Mouse (Mus musculus): ENCODE results near the gene Pds5a. TPM values are rescaled to one million over a fixed set of nuclear protein-coding genes. Genes with fewer than 3 reads are reported as not detected.

The Pds5a gene
- polyA plus RNA-seq, 1 experiment from 2014 or later, result 59.8 TPM

DNA sequence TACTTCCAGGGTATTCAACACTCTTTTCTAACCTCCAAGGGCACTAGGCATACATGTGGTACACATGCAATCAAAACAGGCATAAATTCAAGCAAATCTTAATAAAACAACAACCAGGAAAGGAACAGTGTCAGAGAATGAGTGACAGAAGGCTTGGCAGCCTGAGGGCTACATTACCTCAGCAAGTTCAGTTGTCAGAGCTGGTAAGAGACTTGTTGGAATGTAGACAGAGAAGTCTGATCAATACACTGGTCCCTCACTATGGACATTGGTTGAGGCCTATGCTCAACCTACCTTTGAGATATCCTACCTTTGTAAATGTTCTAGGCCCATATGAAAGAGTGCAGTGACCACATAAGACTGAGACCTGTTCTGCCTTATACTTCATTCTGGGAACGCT is 91.3 kb downstream of the Pds5a start:
- Histone ChIP-seq H3K36me3 (peaks cover 17% of the 10 kb centered on the region; the same call in 1 of the 2 replicates), H3K4me3 (no peak overlapping the region), H3K9me3 (no peaks in the 10 kb centered on the region), H3K27me3 (no peaks in the 10 kb centered on the region), H3K27ac (replicated peaks) (no peak overlapping the region), H3K9ac (replicated peaks) (no peak overlapping the region), H3K4me1 (no peaks in the 10 kb centered on the region), H3K4me2 (replicated peaks) (no peak overlapping the region)
- no peak for ATAC-seq (replicated peaks)
- 97% methylated on average over 1 of the region's 1 CpGs for WGBS

DNA sequence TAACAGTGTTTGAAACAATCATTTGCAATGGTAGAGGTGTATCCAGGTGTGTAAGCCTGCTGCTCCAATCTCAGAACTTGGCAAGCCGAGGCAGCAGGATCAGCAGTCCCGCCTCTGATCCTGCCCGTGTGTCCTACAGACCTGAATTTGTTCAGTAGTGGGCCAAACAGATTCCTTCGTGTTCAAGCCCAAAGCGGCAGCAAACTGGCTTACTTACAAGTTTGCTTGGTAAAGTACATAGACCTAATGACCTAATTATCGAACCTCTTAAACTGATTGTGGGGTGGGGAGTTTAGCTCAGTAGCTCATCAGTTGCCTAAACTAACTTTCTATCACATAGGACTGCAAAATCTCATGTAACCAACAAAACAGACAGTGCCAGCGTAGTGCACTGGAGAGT is 98.4 kb downstream of the Pds5a start:
- Histone ChIP-seq H3K27me3 (no peaks in the 10 kb centered on the region), H3K9me3 (no peaks in the 10 kb centered on the region), H3K4me2 (replicated peaks) (no peak overlapping the region), H3K4me3 (no peak overlapping the region), H3K27ac (replicated peaks) (no peak overlapping the region), H3K9ac (replicated peaks) (no peak overlapping the region), H3K4me1 (no peaks in the 10 kb centered on the region), H3K36me3 (peaks cover 16% of the 10 kb centered on the region)
- no peak for ATAC-seq (replicated peaks)
- WGBS, result 91% methylated on average over 7 of the region's 7 CpGs

DNA sequence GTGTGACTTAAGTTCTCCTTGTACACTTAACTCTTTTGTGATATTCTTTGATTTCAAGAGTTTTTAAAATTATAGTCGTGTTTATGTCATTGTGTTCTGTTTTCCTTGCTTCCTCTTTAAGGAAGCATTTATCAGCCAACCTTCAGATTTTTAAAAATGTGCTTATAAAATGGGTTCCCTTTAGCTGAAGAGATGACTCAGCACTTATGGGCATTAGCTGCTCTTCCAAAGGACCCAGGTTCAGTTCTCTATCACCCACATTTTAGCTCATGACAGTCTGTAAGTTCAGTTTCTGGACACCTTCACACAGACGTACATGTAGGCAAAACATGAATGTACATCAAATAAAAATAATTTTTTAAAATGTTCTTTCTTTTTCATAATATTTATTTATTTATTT is 105.7 kb downstream of the Pds5a start:
- H3K4me2 ChIP-seq (replicated peaks), result no peak overlapping the region
- peaks cover 24% of the 10 kb centered on the region for H3K36me3 ChIP-seq
- ATAC-seq (replicated peaks), result no peak
- no peaks in the 10 kb centered on the region for H3K27me3 ChIP-seq
- 91% methylated on average over 2 of the region's 2 CpGs for WGBS
- H3K4me3 ChIP-seq, result no peak overlapping the region
- H3K9me3 ChIP-seq, result no peaks in the 10 kb centered on the region
- no peaks in the 10 kb centered on the region for H3K4me1 ChIP-seq
- no peak overlapping the region for H3K9ac ChIP-seq (replicated peaks)
- no peak overlapping the region for H3K27ac ChIP-seq (replicated peaks)

DNA sequence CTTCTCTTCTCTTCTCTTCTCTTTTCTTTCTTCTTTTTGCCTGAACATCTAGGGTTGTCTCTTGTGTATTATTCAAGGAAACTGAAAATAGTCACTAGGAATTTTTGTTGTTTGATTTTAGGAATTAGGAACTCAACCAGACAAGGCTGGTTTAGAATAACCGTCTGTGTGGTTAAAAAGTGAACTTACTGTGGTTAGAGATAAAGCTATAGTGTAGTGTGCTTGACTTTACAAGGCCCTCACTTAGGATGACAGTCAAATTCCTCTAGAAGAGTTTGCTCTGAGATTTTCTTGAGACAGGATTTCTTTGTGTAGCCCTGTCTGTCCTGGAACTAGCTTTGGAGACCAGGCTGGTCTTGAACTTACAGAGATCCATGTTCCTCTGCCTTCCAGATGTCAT is 107.9 kb downstream of the Pds5a start:
- H3K4me1 ChIP-seq, result no peaks in the 10 kb centered on the region
- H3K27me3 ChIP-seq, result no peaks in the 10 kb centered on the region
- H3K36me3 ChIP-seq, result peaks cover 22% of the 10 kb centered on the region
- no peak overlapping the region for H3K9ac ChIP-seq (replicated peaks)
- no peak overlapping the region for H3K4me2 ChIP-seq (replicated peaks)
- WGBS, result 98% methylated on average over 1 of the region's 1 CpGs
- H3K4me3 ChIP-seq, result no peak overlapping the region
- no peak overlapping the region for H3K27ac ChIP-seq (replicated peaks)
- no peaks in the 10 kb centered on the region for H3K9me3 ChIP-seq
- no peak for ATAC-seq (replicated peaks)

DNA sequence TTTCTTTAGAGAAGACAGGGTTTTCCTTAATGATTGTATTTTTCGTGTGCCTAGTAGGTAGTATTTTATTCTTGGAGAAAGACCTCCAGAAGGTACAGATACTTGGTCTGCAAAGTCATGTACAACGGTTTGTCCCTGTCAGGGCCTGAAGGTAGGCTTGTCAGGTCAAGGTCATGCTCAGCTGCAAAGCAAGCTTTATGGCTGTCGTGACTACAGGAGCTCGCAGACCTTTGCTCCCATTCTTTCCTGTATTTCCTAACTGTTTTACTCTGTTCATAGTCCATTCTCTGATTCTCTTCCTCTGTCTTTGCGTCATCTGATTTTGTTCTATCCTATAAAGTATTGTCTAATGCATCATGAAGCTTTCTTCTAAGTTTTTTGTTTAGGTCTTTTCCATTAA is 111.8 kb downstream of the Pds5a start:
- Histone ChIP-seq H3K9ac (replicated peaks) (no peak overlapping the region), H3K27me3 (no peaks in the 10 kb centered on the region), H3K36me3 (peaks cover 15% of the 10 kb centered on the region; the same call in 1 of the 2 replicates), H3K27ac (replicated peaks) (no peak overlapping the region), H3K4me3 (no peak overlapping the region), H3K4me1 (no peaks in the 10 kb centered on the region), H3K4me2 (replicated peaks) (no peak overlapping the region), H3K9me3 (no peaks in the 10 kb centered on the region)
- no peak for ATAC-seq (replicated peaks)
- 94% methylated on average over 5 of the region's 5 CpGs for WGBS

DNA sequence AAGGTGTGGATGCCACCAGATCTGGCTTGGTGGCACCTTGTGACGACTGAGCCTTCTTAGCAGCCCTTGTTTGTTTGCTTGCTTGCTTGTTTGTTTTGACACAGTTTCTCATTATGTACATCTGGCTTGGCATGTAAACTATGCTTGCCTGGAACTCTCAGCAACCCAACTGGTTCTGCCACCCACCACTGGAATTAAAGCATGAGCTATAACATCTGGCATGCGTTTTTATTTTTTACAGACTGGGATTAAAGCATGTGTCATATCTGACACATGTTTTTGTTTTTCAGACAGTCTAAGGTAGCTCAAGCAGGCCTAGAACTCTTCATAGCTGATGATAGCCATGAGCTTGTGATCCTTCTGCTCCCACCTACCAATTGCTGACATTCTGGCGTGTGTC is 119.5 kb downstream of the Pds5a start:
- ATAC-seq (replicated peaks), result no peak
- Histone ChIP-seq H3K4me3 (no peak overlapping the region), H3K4me1 (no peaks in the 10 kb centered on the region), H3K4me2 (replicated peaks) (no peak overlapping the region), H3K9me3 (no peaks in the 10 kb centered on the region), H3K27me3 (no peaks in the 10 kb centered on the region), H3K9ac (replicated peaks) (no peak overlapping the region), H3K36me3 (peaks cover 11% of the 10 kb centered on the region; the same call in 1 of the 2 replicates), H3K27ac (replicated peaks) (no peak overlapping the region)
- 76% methylated on average over 3 of the region's 3 CpGs for WGBS

DNA sequence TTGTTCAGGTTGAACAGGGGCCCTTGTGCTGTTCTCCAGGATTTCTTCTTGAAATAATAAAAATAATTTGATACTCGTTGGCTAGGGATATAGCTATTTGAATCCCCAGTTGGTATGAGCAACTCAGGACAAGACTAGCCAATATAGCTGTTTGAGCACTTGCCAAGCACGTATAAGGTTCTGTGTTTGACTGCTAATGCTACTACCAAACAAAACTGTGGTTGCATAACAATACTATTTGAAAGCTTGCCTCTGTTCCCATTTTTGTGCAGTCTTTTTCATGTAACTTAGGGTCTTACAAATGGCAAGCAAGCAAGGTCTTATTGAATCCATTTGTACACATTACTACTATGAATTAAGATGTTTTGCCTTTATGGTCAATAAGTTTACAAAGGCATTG is 122.2 kb downstream of the Pds5a start:
- Histone ChIP-seq H3K4me3 (no peak overlapping the region), H3K27me3 (no peaks in the 10 kb centered on the region), H3K9me3 (no peaks in the 10 kb centered on the region), H3K9ac (replicated peaks) (no peak overlapping the region), H3K4me2 (replicated peaks) (no peak overlapping the region), H3K36me3 (peaks cover 4% of the 10 kb centered on the region; the same call in 1 of the 2 replicates), H3K4me1 (no peaks in the 10 kb centered on the region), H3K27ac (replicated peaks) (no peak overlapping the region)
- 71% methylated on average over 2 of the region's 2 CpGs for WGBS
- ATAC-seq (replicated peaks), result no peak

DNA sequence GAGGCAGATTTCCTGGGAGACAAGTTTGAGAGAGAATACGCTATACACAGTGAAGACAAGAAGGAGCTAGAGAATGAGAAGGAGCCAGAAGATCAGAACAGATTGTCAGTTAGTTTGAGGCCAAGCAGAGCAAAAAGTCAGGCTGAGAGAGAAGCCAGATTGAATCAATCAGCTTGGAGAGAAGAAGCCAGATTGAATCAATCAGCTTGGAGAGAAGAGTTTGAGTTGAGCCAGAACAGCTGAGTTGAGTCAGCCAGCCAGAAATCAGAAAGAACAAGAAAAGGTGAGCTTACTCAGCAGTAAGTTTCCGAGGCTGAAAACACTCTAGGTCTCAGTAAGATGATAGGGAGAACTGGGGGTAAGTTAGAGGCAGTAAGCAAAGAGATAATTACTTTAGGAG is 123.2 kb downstream of the Pds5a start:
- H3K27ac ChIP-seq (replicated peaks), result no peak overlapping the region
- H3K4me3 ChIP-seq, result no peak overlapping the region
- no peaks in the 10 kb centered on the region for H3K9me3 ChIP-seq
- H3K4me1 ChIP-seq, result no peaks in the 10 kb centered on the region
- H3K27me3 ChIP-seq, result no peaks in the 10 kb centered on the region
- H3K36me3 ChIP-seq, result peaks cover 2% of the 10 kb centered on the region; the same call in 1 of the 2 replicates
- WGBS, result 86% methylated on average over 2 of the region's 2 CpGs
- no peak for ATAC-seq (replicated peaks)
- H3K9ac ChIP-seq (replicated peaks), result no peak overlapping the region
- no peak overlapping the region for H3K4me2 ChIP-seq (replicated peaks)

DNA sequence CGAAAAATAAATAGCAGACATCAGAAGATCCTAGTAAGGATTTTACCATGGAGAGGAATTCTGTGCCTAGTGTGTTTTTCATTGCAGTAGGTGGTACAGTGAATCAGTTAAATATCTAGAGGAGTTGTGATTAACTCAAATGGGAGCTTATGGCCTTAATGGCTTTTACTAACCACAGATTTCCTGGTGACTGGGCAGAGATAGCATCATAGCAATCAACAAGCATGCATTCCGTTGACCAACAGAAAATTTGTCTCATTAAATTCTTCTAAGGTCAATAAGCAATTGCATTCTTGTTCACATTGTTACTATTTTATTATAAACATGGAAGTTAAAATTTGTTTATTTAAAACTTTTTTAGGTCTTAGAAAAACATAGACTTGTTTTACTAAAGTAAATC is 132.6 kb downstream of the Pds5a start:
- Histone ChIP-seq H3K4me1 (no peaks in the 10 kb centered on the region), H3K4me3 (no peak overlapping the region), H3K9me3 (no peaks in the 10 kb centered on the region), H3K4me2 (replicated peaks) (no peak overlapping the region), H3K36me3 (peaks cover 5% of the 10 kb centered on the region; the same call in 1 of the 2 replicates), H3K9ac (replicated peaks) (no peak overlapping the region), H3K27me3 (no peaks in the 10 kb centered on the region), H3K27ac (replicated peaks) (no peak overlapping the region)
- 89% methylated on average over 2 of the region's 2 CpGs for WGBS
- ATAC-seq (replicated peaks), result no peak

DNA sequence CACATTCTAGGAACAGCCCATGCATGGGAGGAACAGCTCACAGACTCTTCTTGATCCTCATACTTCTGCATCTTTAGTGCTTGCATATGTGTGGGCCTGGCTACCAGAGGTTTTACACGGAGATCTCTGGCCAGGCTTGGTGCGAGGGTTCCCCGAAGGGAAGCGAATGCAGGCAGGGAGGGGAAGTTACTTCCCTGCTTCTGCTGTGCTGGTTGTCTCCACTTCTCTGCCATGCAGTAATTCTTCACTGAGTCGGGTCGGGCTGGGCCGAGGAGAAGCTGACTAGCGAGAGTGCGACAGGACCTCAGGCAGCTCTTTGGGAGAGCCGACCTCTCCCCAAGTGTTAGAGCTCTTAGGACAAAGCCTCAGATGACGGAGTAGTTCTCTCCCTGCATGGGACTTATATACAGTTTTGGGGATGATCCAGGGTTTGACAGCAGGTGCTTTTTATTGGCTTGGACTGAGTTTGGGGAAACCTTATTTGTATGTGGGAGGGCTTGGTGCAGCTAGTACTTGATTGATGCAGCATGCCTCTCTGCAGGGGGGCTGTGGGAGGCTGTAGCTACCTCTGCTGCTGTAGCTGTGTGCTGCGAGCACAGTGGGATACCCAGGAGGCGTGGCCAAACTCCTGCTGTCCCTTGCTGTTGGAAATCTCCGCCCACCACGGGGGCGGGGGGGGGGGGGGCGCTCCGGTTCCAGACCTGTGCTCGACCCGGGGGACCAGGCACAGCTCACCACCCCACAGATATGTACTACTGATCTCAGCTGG is 136.8 kb downstream of the Pds5a start:
- 0 out of 2 replicates have a peak, but pooled peaks have one; percentile 29 for ATAC-seq (replicated peaks)
- no peaks in the 10 kb centered on the region for H3K36me3 ChIP-seq

DNA sequence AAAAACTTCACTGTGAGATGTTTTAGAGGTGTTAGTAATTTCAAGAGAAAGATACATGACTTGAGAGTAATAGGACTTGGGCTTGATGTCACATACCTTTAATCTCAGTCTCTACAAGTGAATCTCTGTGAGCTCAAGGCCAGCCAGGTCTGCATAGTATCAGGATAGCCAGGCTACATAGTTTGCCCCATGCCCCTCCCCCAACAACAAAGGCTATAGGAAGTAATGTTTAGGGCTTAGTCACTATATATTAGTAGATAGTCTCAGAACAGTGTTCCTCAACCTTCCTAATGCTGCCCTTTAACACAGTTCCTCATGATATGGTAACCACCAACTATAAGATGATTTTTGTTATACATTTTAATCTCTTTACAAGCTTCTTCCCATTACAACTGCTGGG is 141.0 kb downstream of the Pds5a start:
- Histone ChIP-seq H3K27ac (replicated peaks) (no peak overlapping the region), H3K27me3 (no peaks in the 10 kb centered on the region), H3K9me3 (no peaks in the 10 kb centered on the region), H3K4me2 (replicated peaks) (no peak overlapping the region), H3K4me1 (no peaks in the 10 kb centered on the region), H3K4me3 (no peak overlapping the region), H3K9ac (replicated peaks) (no peak overlapping the region), H3K36me3 (no peaks in the 10 kb centered on the region)
- no peak for ATAC-seq (replicated peaks)

More for the DNA sequence above, 136.8 kb downstream of the Pds5a start:
- WGBS, result 30% methylated on average over 17 of the region's 20 CpGs
- H3K27me3 ChIP-seq, result no peaks in the 10 kb centered on the region
- no peak overlapping the region for H3K4me3 ChIP-seq
- H3K4me2 ChIP-seq (replicated peaks), result no peak overlapping the region
- H3K27ac ChIP-seq (replicated peaks), result no peak overlapping the region
- no peaks in the 10 kb centered on the region for H3K9me3 ChIP-seq
- H3K4me1 ChIP-seq, result no peaks in the 10 kb centered on the region
- H3K9ac ChIP-seq (replicated peaks), result no peak overlapping the region
